Mouse (Mus musculus): ENCODE data around the gene Gm47289.

Gm47289 gene

GRCm38 (mm10) chr9:119158861-119159260 lies at the start of gene Gm47289:
Gm47289 (plus strand) TSS chr9:119159161.
- DNase-seq (ENCODE audit: low spot score in 2 of 2): no peak

DNA sequence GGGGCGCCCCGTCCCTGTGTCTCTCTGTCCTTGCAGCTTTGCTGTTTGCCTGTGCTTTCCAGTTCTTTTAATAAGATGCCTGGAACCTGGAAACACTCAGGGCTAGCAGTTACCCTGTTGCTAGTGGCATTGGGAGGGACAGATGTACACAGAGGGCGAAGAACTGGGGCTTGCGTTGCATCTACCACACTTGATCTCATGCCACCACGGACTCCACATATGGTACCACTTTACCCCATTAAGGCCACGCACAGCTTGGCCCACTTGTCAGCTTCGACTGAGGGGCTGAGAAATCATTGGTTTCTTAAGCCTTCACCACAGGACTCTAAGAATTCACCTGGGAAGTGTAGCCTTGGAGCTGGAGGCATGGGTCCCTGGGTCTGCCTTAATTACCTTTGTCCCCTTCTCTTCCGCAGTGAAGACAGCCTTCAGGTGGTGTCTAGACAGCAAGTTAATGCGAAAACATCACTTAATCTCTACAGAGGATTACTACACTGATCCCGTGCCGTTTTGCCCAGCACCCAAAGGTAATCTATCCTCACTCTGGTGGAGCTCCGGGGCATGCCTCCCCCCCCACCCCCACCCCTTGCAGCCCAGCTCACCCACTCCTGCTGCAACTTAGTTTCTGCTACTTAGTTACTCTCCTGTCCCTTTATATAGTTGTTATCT lies 49.1 kb upstream of the Gm47289 start:
- no peak for DNase-seq (ENCODE audit: low spot score in 2 of 2)

DNA sequence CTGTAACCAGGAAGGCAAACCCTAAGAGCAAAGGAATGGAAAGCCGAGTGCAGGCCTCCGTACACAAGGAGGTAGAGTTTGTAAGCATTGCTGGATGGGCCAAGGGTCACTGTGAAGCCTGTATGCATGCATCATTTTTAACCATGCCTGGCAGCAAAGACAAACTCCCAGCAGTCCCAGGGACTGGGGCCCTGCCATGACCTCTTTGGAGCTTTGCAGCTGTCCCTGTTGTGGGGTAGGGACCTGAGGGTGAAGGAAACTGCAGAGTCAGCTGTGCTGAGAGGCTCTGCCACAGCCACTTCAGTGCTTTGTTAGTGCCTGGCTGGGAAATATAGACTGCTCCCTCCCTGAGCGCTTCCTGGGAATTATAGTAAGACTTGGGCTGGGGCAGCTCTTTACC lies 48.3 kb upstream of the Gm47289 start:
- DNase-seq (ENCODE audit: low spot score in 2 of 2): no peak

- no peak for DNase-seq (ENCODE audit: low spot score in 2 of 2)
Observed at GRCm38 (mm10) chr9:119114911-119115310, 44.0 kb upstream of the Gm47289 start.

DNA sequence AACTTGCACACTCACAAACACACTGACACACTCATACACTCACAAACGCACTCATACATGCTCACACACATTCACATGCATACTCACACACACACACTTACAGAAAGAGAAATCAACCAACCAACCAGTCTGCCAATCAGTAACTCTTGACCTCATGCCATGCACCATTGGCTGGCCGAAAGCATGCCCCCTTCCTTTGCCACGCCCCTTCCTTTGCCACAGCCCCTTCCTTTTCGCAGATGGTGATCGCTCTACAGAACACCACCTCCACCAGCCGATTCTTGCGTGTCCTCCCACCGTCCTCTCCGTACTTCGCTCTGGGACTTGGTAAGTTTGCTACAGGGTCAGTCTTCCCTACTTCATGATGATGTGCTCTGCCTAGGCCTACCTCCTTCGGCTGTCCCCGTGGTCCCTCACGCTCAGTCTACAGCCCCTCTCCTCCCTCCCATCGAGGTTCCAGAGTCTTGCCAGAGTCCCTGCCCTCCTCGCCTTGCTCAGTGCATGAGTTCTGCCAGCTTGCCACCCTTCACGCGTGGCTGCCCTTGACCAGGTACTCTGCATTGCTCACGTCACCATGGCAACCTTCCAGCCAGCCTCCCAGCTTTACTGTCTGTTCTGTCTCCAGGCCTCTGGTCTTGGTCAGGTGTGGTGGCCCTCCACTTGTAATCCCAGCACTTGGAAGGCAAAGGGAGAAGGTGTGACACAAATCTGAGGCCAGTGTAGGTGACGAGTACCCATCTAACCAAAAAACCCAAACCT lies 39.4 kb upstream of the Gm47289 start:
- no peak for DNase-seq (ENCODE audit: low spot score in 2 of 2)

GRCm38 (mm10) chr9:119120168-119120560 lies 38.8 kb upstream of the Gm47289 start:
- no peak for DNase-seq (ENCODE audit: low spot score in 2 of 2)

- DNase-seq (ENCODE audit: low spot score in 2 of 2): no peak
Observed at GRCm38 (mm10) chr9:119122596-119123369, 36.2 kb upstream of the Gm47289 start.

DNA sequence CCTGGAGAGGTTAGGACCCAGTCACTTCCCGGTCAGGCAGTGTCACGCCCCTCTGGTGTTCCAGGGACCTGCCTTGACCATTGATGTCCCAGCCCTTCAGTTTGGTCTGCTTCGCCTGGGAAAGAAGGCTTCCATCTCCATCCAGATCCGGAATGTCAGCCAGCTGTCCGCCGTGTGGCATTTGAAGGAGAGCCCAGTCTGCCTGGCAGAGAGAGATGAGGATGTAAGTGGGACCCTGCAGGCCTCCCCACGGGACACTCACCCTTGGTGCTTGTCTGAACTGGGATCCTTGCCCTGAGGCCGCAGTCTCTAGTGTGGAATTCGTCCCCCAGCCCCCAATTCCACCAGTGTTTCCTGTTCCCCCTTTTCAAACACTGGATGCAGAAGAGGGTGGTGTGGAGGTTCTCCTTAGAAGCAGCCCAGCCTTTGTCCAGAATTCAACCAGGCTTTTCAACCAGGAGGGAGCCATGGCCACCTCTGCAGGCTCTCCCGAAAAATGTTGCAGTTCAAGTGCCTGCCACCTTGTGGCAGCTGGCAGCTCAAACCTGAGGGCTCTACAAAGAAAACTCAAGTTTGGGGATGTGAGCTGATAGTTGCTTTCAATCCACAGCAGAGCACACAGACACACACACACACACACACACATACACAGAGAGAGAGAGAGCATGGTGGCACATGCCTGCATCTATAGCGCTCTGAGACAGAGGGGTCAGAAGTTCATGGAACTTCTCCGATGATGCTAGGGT lies 30.4 kb upstream of the Gm47289 start:
- DNase-seq (ENCODE audit: low spot score in 2 of 2): no peak

DNA sequence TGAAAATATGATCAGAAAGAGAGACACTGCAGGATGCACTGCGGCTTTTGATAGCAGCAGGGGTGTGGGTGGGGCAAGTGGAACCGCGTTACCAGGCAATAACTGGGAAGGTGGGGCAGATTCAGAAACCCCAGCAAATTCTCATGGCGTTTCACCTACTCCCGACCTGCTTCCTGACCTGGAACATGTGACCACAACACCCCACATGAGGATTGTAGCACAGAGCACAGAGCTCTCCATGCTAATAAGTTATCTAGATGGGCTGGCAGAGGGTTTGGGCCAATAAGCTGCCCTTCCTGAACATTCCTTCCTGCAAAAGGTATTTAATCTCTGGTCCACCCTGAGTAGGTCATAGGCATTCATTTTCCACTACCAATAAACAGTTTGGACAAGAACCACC lies 28.3 kb upstream of the Gm47289 start:
- no peak for DNase-seq (ENCODE audit: low spot score in 2 of 2)

GRCm38 (mm10) chr9:119138836-119139235 lies 20.1 kb upstream of the Gm47289 start:
- no peak for DNase-seq (ENCODE audit: low spot score in 2 of 2)

GRCm38 (mm10) chr9:119142066-119142465 lies 16.9 kb upstream of the Gm47289 start:
- no peak for DNase-seq (ENCODE audit: low spot score in 2 of 2)

- DNase-seq (ENCODE audit: low spot score in 2 of 2): no peak
Observed at GRCm38 (mm10) chr9:119143372-119143771, 15.6 kb upstream of the Gm47289 start.

DNA sequence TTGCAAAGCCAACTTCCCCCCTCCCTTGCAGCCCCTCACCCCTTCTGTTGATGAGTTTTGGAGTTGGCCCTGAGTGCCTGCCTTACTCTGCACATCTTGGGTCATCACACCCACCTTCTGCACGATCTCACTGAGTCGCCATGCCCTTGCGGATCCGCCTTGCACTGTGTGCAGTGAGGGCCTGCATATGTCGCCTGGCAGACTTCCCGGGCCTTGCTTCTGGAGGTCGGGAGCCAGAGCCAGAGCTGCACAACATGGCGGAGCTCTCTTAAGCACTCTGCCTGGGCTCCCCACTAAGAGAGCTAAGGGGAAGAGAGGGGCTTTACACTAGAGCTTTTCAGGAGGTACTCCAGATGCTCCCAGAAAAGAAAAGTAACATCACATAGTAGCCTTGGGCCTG lies 14.3 kb upstream of the Gm47289 start:
- DNase-seq (ENCODE audit: low spot score in 2 of 2): no peak

DNA sequence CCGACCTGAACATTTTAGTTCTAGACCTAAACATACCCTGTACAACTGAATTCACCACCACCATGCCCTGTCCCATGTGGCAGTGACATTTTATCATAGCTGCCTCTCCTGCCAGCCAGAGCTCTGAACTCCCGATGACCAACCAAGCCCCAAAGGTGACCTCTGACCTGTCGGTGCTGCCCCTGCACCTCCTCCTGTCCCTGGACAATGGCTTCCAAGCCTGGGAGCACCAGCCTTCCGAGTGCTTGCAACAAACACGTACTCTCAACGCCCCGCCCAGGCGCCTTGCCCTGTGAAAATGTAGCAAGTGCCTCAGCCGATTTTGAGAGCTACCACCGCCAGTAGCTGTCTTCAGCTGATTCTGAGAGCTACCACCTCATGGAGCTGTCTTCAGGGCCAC lies 13.8 kb upstream of the Gm47289 start:
- no peak for DNase-seq (ENCODE audit: low spot score in 2 of 2)

GRCm38 (mm10) chr9:119145638-119146037 lies 13.3 kb upstream of the Gm47289 start:
- DNase-seq (ENCODE audit: low spot score in 2 of 2): no peak

DNA sequence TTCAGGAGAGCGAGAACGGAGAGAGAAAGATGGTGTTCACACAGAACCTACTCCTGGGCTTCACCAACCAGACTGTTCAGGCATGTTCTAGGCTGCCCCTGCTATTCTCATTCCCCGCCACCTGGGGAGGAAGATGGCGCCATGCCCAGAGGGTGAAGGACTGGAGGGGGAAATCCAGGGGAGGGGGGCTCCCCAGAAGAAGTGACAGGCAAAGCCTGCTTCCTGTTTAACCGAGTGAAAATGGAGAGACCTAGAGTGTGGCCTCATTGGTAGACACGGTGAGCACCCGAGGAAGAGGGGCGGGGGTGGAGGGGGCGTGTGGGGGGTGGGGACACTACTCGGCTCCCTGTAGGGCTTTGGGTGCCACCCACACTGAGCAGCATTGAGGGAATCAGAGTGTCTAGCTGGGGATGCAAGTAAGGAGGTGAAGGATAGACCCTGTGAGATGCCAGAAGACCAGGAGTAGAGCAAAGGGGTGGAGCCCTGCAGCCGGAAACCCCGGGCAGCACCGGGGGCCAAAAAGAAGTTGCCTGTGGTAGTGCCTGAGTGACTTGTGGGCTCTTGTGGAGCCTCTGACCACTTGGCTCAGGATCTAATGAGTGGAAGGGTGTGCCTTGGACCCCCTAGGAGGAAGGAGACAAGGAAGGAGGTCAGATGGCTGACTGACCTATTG lies 12.7 kb upstream of the Gm47289 start:
- no peak for DNase-seq (ENCODE audit: low spot score in 2 of 2)

- DNase-seq (ENCODE audit: low spot score in 2 of 2): no peak
Observed at GRCm38 (mm10) chr9:119149601-119150000, 9.4 kb upstream of the Gm47289 start.

GRCm38 (mm10) chr9:119151751-119152150 lies 7.2 kb upstream of the Gm47289 start:
- DNase-seq (ENCODE audit: low spot score in 2 of 2): no peak

DNA sequence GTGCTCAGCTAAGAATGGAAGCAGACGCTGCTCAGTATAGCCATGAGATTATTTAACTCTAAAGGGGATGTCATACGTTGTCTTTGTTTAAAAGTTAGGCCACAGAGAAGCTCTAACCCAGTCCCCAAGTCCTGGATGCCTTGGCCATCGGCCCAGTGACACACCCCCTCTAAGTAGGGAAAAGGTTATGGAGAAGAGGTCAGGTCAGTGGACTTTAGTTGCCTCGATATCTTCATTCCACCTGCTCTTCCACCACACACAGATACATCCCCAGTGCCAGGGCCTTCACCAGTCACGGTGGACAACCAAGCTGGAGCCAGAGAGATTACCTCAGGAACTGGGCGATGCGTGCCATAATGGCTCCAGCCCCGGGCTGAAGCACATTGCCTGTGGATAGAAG lies 3.5 kb upstream of the Gm47289 start:
- no peak for DNase-seq (ENCODE audit: low spot score in 2 of 2)

- DNase-seq (ENCODE audit: low spot score in 2 of 2): peak; percentile 45 to 65
Observed at GRCm38 (mm10) chr9:119155826-119156225, 3.1 kb upstream of the Gm47289 start.
